Mouse (Mus musculus): ENCODE measurements around the gene Abca13. TPM values are rescaled to one million over a fixed set of nuclear protein-coding genes. Genes with fewer than 3 reads are reported as not detected.

Gene Abca13
- polyA plus RNA-seq, 1 experiment from 2014 or later: 0.01 TPM

DNA sequence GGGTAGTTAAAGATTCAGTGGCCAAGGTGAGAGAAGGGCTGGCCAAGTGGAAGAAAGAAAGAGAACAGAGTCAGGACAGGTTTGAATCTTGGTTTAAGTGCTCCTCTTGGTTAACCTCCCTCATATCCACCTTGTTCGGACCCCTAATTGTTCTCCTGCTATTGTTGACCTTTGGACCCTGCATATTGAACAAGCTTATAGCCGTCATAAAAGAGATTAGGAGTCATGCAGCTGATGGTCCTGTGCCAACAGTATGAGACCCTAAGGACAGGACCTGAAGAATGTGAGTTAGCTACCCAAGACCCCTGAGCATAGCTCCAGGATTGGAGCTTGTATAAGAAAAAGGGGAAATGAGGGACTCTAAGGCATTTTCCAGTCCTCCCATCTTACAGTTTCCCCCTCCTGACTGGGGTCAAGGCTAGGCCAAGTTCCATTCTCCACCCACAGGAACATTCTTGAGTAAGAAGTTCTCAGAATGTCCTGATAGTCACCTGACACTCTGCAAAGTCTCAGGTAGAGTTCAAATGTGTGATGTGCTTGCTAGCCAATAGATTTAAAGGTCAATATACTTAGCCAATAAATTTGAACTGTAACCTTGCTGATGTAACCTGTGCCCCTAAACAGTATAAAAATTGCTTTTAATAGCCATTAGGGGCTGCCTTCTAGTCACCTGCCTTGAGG lies 536.2 kb downstream of the Abca13 start:
- Histone ChIP-seq H3K4me2 (no peak overlapping the region), H3K4me3 (no peak overlapping the region), H3K9ac (no peak overlapping the region), H3K4me1 (no peaks in the 10 kb centered on the region), H3K27ac (replicated peaks) (no peak overlapping the region), H3K36me3 (no peaks in the 10 kb centered on the region), H3K9me3 (no peaks in the 10 kb centered on the region), H3K27me3 (replicated peaks) (no peaks in the 10 kb centered on the region)
- 68% methylated on average over 2 of the region's 2 CpGs for WGBS
- ATAC-seq (ENCODE audit: extremely low read depth, insufficient number of reproducible peaks, low FRiP score, low TSS enrichment): no peak

DNA sequence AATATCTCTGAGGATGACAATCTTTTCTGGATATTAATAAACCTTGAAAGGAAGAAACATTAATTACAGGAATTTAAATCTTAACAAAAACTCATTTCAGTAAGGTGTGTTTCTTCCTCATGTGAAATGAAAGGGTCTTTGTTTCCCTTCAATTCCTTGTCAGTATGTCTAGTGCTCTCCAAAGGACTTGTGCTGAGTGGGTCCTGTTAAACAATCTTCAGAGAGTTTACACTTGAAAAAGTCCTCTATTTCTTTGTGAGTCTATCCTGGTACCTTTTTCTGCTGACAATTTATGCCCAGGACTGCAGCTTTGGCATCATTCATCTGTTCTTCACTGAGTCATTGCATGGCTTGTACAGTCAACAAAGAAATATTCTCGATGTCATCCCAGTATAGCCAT lies 539.6 kb downstream of the Abca13 start:
- H3K36me3 ChIP-seq: no peaks in the 10 kb centered on the region
- WGBS: 73% methylated on average over 1 of the region's 1 CpGs
- no peak overlapping the region for H3K9ac ChIP-seq
- H3K4me1 ChIP-seq: no peaks in the 10 kb centered on the region
- no peak overlapping the region for H3K4me3 ChIP-seq
- no peaks in the 10 kb centered on the region for H3K9me3 ChIP-seq
- ATAC-seq (ENCODE audit: extremely low read depth, insufficient number of reproducible peaks, low FRiP score, low TSS enrichment): no peak
- no peaks in the 10 kb centered on the region for H3K27me3 ChIP-seq (replicated peaks)
- H3K27ac ChIP-seq (replicated peaks): no peak overlapping the region
- no peak overlapping the region for H3K4me2 ChIP-seq

Other genes with a start within 250 kb of the Abca13 start
- 0.03 and 0.04 TPM in 2 replicates for gene Pkd1l1, start 218.7 kb upstream of the Abca13 start, polyA plus RNA-seq (2015; fragmentation: Nextera tagmentation; extraction: Ambion mirVana)
- 12.1 and 13.0 TPM in 2 replicates for gene Hus1, start 180.8 kb upstream of the Abca13 start, polyA plus RNA-seq (2015; fragmentation: Nextera tagmentation; extraction: Ambion mirVana)
- 2.3 and 3.7 TPM in 2 replicates for gene Gm11992, start 143.3 kb upstream of the Abca13 start, polyA plus RNA-seq (2015; fragmentation: Nextera tagmentation; extraction: Ambion mirVana)
- gene Sun3, start 143.0 kb upstream of the Abca13 start, polyA plus RNA-seq (2015; fragmentation: Nextera tagmentation; extraction: Ambion mirVana): 0.36 and 0.87 TPM in 2 replicates
- 37.8 and 46.5 TPM in 2 replicates for gene Upp1, start 73.8 kb upstream of the Abca13 start, polyA plus RNA-seq (2015; fragmentation: Nextera tagmentation; extraction: Ambion mirVana)

Measured in heart, embryonic 13.5 days (tissue).